Mouse (Mus musculus): ENCODE measurements around the gene Prl3a1.

The Prl3a1 gene

DNA sequence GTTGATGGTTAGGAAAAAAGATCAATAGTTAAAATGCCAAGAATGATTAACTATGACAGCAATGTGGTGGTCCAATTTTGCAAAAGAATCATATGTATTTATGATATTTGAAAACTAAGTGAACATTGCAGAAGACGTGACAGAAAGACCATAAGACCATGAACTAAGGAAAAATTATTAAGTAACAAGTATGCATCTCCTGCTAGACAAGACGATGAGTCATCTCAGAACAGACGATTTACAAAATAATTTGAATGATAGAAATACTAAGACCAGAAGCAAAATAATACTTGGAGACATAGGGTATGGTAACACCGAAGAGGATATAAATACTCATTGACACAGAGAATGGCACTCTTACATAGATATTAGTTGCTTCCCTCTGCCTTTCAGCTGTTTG, at the start of gene Prl3a1:
Gene Prl3a1 (plus strand): TSS at position 301 of the 400 bp plus-strand sequence.
- no peak for DNase-seq

DNA sequence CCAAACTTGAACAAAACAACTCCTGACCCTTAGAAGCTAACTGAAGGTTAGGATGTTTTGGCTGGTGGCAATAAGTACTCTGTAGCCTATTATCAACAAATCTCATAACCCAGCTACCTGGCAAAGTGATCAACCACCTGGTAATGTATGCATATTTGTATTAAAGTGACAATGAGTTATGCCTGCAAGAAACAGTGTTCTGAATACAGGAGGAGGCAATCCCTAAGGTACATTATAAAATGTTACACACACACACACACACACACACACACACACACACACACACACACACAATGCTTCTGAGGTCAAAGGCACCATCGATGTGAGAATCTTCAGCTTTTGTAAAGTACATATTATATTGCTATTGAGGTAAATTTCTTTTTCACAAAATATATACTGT, 17.7 kb upstream of the Prl3a1 start, which contains the start of gene Prl3b1:
Gene Prl3b1 (plus strand): TSS at position 301 of the 400 bp plus-strand sequence.
- DNase-seq: no peak

DNA sequence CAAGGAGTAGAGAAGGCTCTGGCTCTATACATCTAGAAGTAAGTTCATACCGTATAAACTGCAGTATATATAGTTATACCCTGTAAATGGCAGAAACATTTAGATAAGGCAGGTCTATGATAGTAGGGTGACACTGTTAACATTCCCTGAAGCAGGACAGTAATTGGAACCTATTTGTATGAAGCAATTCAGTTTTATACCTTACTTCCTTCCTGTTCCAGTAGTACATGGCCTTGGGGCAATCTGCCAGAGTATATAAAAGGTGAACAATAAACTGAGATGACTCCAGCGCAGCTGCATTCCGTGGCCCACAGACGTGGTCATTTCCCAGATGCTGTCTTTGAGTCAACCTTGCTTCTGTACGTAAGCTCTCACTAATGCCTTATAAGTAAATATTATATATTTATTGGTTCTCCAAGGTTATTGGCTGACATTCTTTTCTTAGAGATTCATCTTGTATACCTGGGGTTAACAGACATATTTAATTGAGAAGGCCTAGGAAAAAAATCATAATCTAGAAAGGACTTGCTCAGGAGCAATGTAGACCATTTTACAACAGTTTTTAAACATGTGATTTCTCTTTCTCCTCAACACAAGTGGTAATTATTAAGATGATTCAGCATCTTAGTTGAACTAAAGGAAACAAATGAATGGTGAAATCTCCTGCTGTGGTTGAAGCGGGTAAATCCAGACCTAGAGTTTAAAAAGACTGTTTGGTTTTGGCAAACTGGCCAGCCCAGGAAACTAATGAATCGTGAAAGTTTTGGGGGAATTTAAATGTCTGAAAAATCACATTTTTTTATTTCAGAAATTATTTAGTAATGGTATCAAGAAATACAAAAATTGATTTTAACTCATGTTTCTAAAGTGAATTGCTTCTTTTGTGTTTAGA, 53.3 kb downstream of the Prl3a1 start, which contains the start of gene Prl6a1:
Gene Prl6a1 (plus strand): TSS at position 294 of the 892 bp plus-strand sequence.
- no peak for DNase-seq
